Mouse (Mus musculus) retina, postnatal 1 day (tissue): ENCODE results near the gene Comtd1.

Experiments used
- DNase-seq: peaks from one replicate; pipeline ENCODE4 v3.0.0-alpha.2; 2012

Gene Comtd1

GRCm38 (mm10) chr14:21848166-21849154 lies at the start of gene Comtd1:
Gene Comtd1 (minus strand): TSS chr14:21848977.
- peak; percentile 95 for DNase-seq

- DNase-seq = no peak
These were observed 43.5 kb upstream of the Comtd1 start for GRCm38 (mm10) chr14:21892341-21892659.

DNA sequence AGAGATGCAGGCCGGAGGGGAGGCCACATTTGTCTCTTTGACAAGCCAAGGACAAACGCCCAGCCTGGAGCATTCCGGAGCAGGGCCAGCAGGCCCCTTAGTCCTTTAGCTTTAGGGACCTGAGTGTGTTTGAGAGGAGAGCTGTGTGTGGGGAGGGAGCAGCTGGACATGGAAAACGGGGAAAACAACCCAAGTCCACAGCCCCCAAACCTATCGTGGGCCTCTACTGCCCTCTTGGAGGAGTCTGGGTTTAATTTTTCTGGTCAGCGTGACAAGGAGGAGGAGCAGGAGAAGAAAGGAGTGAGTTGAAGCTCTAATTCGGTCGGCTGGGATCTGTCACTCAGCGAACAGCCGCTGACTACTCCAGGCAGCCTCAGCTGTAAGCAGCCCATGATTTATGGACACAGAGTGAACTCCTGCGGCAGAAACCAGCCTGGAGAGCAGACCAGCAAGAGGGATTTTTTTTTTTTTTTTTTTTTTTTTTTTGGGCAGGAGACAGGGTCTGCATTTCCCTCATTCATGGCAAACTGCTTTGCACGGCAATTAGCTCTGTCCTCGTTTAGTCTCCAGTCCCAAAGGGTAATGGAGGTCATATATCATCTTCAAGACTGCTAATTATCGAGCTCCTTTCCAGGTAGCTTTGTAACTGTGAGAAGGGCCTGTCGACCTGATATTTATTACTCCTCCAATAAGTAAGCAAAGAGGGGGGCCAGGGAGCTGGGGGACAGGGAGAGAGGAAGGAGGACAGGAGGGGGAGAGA lies 43.0 kb upstream of the Comtd1 start:
- peak; percentile 33 for DNase-seq

DNA sequence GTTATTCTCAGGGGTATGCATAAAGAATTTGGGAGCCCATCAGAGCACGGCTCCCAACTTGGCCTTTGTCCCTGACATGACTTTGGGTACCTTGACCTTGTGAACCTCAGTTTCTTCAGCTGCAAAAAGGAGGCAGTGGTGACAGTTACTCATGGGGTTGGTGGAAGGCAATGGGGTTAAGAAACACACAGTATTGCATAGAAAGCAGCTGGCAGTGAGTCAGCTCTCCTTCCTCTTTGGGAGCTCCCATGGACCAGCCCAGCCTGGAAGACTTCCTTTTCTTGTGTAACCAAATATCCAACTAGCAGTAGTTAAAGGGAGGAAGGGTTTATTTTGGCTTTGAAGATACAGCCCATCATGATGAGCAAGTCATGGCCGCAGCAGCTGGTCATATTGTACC lies 41.7 kb upstream of the Comtd1 start:
- DNase-seq = no peak

GRCm38 (mm10) chr14:21866816-21867215 lies 18.0 kb upstream of the Comtd1 start:
- no peak for DNase-seq

DNA sequence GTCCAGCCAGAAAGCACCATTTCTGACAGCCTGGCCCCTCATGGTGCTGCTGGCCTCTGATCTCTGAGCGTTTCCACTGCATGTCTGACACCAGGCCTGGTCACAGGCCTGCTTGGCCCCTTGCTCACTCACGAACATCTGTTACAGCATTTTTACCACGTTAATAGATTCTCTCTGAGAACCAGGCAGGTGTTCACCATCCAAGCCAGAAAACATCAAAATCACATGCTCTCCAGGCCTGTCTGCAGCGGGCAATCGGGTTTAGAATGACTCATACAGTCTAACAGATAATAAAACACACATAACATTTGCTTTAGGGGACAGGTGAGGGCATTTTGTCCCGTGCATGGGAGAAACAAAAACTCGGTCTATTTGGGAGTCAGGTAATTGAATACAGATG lies 17.5 kb upstream of the Comtd1 start:
- DNase-seq = peak; percentile 23

GRCm38 (mm10) chr14:21856886-21857285 lies 8.1 kb upstream of the Comtd1 start:
- no peak for DNase-seq

GRCm38 (mm10) chr14:21855961-21856360 lies 7.2 kb upstream of the Comtd1 start:
- DNase-seq = no peak

DNA sequence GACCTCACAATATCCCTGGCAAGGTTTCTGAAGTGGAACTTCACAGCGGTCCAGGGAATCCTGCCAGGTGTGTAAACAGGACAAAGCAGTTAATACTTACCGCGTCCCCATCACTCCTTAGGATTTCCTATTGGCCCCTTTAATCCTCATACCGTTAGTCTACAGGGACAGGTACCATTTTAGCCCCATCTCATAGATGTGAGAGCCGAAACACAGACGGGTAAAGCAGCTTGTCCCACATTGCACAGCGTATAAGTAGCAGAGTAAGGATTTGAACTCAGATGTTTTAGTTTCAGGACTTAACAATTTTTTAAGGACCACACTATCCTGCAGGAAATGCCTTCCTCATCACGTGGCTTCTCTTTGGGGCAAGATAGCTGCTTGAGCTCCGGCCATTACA lies 5.5 kb upstream of the Comtd1 start:
- DNase-seq = no peak

DNA sequence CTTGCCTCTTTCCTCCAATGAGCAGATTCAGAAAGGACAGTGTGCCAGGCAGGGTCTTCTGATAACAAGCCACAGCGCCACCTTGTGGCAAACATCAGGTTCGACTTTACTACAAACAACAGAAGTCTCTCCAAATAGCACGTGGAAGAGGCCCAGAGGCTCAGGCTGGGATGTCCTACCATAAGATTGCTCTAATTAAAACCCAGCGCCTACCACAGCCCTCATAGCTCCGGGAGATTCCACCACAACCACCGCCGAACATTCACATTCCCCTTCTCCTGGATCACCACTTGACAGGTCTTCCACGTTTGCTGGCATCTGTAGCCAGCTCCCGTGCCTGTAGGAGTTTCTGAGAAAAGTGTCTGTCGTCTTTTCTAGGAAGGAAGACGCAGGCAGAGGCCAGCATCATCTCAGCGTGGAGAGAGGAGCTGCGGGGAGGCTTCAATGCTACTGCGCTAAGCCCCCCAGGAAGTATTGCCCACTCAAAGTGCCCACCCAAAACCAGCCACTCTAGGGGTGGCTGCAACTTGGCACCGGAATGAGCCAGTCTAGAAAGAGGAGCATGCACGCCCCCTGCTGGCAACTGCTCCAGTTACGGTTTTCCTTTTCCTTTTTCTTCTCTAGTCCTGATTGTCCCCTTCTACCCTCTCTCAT lies 4.8 kb upstream of the Comtd1 start:
- DNase-seq = peak; percentile 93

DNA sequence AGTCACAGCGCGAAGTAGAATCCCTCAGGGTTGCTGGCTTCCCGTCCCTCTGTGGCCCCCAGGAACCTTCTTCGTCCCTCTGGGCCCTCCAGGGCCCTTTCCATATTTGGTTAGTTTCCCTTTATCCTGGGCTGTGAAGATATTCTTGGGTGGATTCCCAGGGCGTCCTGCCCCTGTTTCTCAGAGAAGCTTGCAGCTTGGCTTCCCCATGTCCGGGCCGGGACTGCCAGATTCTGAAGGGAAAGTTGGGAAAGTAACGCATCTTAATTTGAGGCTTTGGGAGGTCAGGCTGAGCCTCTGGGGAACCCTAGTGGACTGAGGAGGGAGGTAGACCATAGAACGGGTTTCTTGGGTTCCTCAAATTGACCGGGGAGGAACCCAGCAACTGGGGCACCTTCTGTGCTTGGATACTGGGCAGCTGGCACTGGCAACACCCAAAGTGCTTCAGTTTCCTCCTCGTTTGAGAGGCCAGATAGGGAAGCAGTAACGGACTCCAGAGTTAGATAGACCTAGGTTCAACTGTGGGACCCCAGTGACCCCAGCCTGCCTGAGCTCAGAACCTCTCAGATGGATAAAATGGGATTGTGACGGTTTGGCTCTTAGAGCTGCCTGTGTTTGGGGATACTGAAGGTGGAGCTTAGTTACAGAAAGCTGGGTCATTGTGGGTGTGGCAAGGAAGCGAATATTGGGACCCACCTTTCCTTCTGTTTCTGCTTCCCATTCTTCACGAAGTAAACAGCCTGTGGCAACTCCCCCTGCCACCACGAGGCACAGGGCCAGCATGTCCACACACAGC lies 3.4 kb upstream of the Comtd1 start:
- DNase-seq = no peak

GRCm38 (mm10) chr14:21850419-21851127 lies 1.8 kb upstream of the Comtd1 start:
- DNase-seq = no peak

DNA sequence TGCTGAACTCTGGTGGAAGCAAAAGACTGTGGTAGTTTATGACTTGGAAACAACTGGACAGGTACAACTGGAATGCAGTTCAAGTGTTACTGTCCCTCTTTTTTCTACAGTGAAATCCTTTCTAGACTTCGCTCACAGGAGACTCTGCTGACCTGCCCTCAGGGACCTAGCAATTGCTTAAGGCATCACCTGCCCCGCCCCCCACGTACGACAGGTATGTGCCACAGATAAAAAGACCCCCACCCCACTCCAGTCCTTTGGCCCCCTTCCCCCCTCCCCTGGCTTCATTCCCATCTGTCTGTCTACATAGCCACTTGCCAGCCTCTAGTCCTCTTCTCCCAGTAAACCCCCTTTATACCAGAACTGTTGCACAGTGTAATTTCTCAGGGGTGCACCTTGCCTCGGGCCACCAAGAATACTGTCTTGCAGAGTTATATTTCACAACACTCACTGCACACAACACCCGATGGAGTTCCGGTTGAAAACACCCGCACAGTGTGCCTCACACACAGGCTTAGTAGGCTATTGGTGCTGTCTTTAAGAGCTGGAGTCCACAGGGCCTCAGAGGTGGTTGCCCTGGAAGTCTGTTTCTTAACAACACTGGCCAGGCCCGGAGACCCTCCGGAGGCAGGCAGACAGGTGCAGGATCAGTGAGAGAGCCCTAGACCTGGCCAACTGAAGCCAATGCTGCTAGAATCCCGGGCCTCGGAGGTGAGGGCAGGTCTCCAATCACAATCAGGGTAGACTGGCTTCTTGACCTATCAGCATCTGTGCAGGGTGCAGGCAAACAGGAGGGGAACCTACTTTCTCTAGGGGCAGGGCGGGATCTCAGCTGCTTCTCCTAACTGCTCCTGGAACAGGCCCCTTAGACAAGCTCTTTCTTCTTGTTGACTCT lies 994 bp upstream of the Comtd1 start:
- no peak for DNase-seq

- peak; percentile 81 for DNase-seq
These were observed 1.2 kb downstream of the Comtd1 start for GRCm38 (mm10) chr14:21847381-21848165.

GRCm38 (mm10) chr14:21846827-21847380 lies 1.9 kb downstream of the Comtd1 start:
- no peak for DNase-seq

DNA sequence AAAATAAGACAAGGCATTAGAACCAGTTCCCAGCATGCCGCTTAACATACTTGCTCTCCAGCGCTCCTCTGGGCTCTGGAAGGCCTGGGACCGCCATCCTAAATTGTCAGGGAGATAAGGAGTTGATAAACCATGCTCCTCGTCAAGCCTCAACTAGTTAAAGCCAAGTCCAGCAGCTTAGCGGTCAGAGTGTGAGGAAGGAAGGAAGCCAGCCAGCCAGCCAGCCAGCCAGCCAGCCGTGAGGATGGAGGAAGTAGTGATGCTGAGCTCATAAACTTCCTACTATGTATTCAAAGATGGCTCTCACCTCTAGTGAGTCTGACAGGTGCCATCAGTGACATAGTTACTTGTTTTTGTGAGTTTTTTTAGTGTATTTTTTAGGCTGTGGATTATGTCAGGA lies 5.5 kb downstream of the Comtd1 start:
- no peak for DNase-seq

DNA sequence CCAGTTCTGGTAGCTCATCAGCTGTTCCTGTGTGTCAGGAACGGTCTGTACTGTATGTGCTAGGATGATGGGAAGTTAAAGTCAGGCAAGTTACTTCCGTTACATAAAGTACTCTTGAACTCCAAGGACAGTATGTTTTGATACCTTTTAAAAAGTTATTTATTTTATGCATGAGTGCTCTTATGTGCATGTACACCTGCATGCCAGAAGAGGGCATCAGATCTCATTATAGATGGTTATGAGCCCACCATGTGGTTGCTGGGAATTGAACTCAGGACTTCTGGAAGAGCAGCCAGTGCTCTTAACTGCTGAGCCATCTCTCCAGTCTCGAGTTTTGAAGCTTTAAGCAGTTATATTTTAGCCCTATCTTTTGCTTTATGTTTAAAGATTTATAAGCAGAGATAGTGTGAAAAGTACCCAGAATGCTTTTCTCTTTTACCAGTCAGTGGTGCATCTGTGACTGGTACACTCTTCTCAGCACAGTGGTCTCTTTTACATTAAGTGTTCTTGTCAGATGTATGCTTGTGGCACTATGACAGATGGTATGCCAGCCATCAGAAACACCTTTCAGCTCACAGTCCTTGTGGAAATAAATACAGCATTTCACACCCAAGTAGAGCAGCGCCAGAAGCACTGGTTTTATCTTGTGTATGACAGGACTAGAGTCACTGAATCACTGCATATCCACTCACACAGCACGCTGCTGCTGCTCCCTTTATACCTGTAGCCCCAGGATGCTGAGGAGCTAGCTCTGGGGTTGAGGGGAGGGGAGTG lies 6.8 kb downstream of the Comtd1 start:
- no peak for DNase-seq

DNA sequence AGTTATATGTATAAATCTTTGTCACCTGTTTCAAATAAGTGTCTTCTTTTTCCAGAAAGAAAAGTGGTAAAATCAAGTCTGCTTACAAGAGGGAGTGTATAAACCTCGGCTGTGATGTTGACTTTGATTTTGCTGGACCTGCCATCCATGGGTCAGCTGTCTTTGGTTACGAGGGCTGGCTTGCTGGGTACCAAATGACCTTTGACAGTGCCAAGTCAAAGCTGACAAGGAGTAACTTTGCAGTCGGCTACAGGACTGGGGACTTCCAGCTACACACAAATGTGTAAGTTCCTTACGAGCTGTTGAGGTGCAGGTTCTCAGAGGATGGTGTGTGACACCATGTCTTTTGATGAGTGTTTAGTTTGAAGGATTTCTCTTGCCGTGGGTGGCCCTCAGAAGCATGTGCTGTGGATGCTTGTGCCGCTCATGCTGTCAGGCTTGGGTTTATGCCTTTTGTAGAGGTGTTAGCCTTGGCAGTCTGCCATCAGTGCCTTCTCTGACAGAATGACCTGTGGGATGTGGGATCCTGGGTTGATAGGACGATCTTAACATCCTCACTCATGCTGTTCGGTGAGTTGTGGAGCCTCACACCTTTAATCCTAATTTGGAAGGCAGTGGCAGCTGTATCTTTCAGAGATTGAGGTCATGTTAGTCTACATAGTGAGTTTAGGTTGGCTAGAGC lies 10.3 kb downstream of the Comtd1 start:
- DNase-seq = no peak
